Comparison of ENCODE assay signal across 33 mouse cellular contexts in genomic region chr11:30498738-30499355, GRCm38 (mm10). TPM values are rescaled to one million over a fixed set of nuclear protein-coding genes. Genes with fewer than 3 reads are reported as not detected.
DNase-seq lines count a peak whose midpoint lies in the region; ATAC-seq and TF ChIP-seq lines count a peak whose summit lies in the region.
"Had no signal": no experiment of that assay in that cellular context is flagged by ENCODE, and none has a peak within 500 bp of the region (broad histone marks: within the 10 kb centered on the region; RNA-seq: fewer than 3 reads in every experiment).

No protein-coding gene starts in this region.

- peak overlapping the region; percentile 48 for H3K27ac ChIP-seq in heart, embryonic 13.5 days (replicated peaks)
- H3K27ac ChIP-seq in limb, embryonic 13.5 days: no peak overlapping the region
- H3K27ac ChIP-seq in limb, embryonic 10.5 days: no peak overlapping the region
- no peak overlapping the region for H3K27ac ChIP-seq in limb, embryonic 14.5 days (replicated peaks; ENCODE audit: low read depth, low read length)
- H3K27ac ChIP-seq: forebrain, embryonic 13.5 days; hindbrain, embryonic 10.5 days; hindbrain, embryonic 15.5 days; kidney, embryonic 15.5 days; left cerebral cortex, adult 2 months; liver, embryonic 14.5 days; midbrain, embryonic 10.5 days; midbrain, embryonic 15.5 days had no signal

- H3K4me3 ChIP-seq in heart, embryonic 13.5 days: no peak overlapping the region
- H3K4me3 ChIP-seq in limb, embryonic 13.5 days: no peak overlapping the region
- H3K4me3 ChIP-seq in limb, embryonic 10.5 days: no peak overlapping the region
- H3K4me3 ChIP-seq in limb, embryonic 14.5 days (replicated peaks; ENCODE audit: low read length): no peak overlapping the region
- H3K4me3 ChIP-seq: forebrain, embryonic 13.5 days; hindbrain, embryonic 10.5 days; hindbrain, embryonic 15.5 days; kidney, embryonic 15.5 days; left cerebral cortex, adult 2 months; midbrain, embryonic 10.5 days; midbrain, embryonic 15.5 days had no signal

- no peak for DNase-seq in heart, adult 8-10 months (ENCODE audit: low spot score)
- DNase-seq in limb, embryonic 10.5 days (ENCODE audit: low spot score): no peak
- DNase-seq in NIH3T3 (ENCODE audit: low read depth): peak; percentile 64
- peak; percentile 18 for DNase-seq in limb, embryonic 14.5 days (ENCODE audit: low spot score)
- no peak for DNase-seq in retina, embryonic 14.5 days (ENCODE audit: low spot score)
- DNase-seq: adrenal gland, adult 8-10 months; B cell, adult 2 months; cerebellum, adult 2 months; cerebellum, postnatal 14 days; gastrocnemius, postnatal 10 days; kidney, adult 18-20 months; kidney, postnatal 25 days; liver; lung, adult 2 months; right cerebral cortex, adult 18-20 months; thymus, postnatal 4 days had no signal

- H3K27me3 ChIP-seq in heart, embryonic 13.5 days (replicated peaks): no peaks in the 10 kb centered on the region
- no peaks in the 10 kb centered on the region for H3K27me3 ChIP-seq in limb, embryonic 13.5 days
- no peaks in the 10 kb centered on the region for H3K27me3 ChIP-seq in limb, embryonic 10.5 days (ENCODE audit: low read depth, poor library complexity, severe bottlenecking)
- no peaks in the 10 kb centered on the region for H3K27me3 ChIP-seq in limb, embryonic 14.5 days (ENCODE audit: control insufficient read depth, insufficient read depth, low read length)
- H3K27me3 ChIP-seq: forebrain, embryonic 13.5 days; hindbrain, embryonic 15.5 days; kidney, embryonic 15.5 days; midbrain, embryonic 15.5 days had no signal

- TF ChIP-seq POLR2A in limb, embryonic 14.5 days (IDR thresholded peaks at IDR 0.05; ENCODE audit: borderline replicate concordance, extremely low read depth, insufficient read depth, insufficient read length): no peak

- 14% methylated on average over 3 of the region's 3 CpGs for WGBS in heart, embryonic 13.5 days
- 79% methylated on average over 3 of the region's 3 CpGs for WGBS in limb, embryonic 13.5 days
- WGBS in limb, embryonic 10.5 days: 83% methylated on average over 3 of the region's 3 CpGs
- 79% methylated on average over 3 of the region's 3 CpGs for WGBS in limb, embryonic 14.5 days

- no peak overlapping the region for H3K4me2 ChIP-seq in heart, embryonic 13.5 days
- H3K4me2 ChIP-seq in limb, embryonic 13.5 days (replicated peaks): no peak overlapping the region
- H3K4me2 ChIP-seq in limb, embryonic 14.5 days (replicated peaks; ENCODE audit: low read depth, low read length, severe bottlenecking): no peak overlapping the region
- H3K4me2 ChIP-seq: forebrain, embryonic 13.5 days; hindbrain, embryonic 15.5 days; kidney, embryonic 15.5 days; midbrain, embryonic 15.5 days had no signal

- peaks cover 34% of the 10 kb centered on the region for H3K9me3 ChIP-seq in heart, embryonic 13.5 days
- H3K9me3 ChIP-seq in limb, embryonic 13.5 days: peaks cover 4% of the 10 kb centered on the region; the same call in 1 of the 2 replicates
- H3K9me3 ChIP-seq in limb, embryonic 10.5 days (replicated peaks): no peaks in the 10 kb centered on the region
- no peaks in the 10 kb centered on the region for H3K9me3 ChIP-seq in limb, embryonic 14.5 days (ENCODE audit: control insufficient read depth, low read length)
- H3K9me3 ChIP-seq: forebrain, embryonic 13.5 days; G1E; hindbrain, embryonic 15.5 days; kidney, embryonic 15.5 days; midbrain, embryonic 15.5 days had no signal

- H3K4me1 ChIP-seq in heart, embryonic 13.5 days: peaks cover 10% of the 10 kb centered on the region; the same call in 1 of the 2 replicates
- H3K4me1 ChIP-seq in limb, embryonic 13.5 days: no peaks in the 10 kb centered on the region
- no peaks in the 10 kb centered on the region for H3K4me1 ChIP-seq in limb, embryonic 10.5 days
- no peaks in the 10 kb centered on the region for H3K4me1 ChIP-seq in limb, embryonic 14.5 days (ENCODE audit: control insufficient read depth, insufficient read depth, low read length)
- H3K4me1 ChIP-seq: forebrain, embryonic 13.5 days; hindbrain, embryonic 10.5 days; hindbrain, embryonic 15.5 days; kidney, embryonic 15.5 days; midbrain, embryonic 10.5 days; midbrain, embryonic 15.5 days had no signal

- peaks cover 6% of the 10 kb centered on the region; the same call in 1 of the 2 replicates for H3K36me3 ChIP-seq in heart, embryonic 13.5 days
- no peaks in the 10 kb centered on the region for H3K36me3 ChIP-seq in limb, embryonic 13.5 days
- no peaks in the 10 kb centered on the region for H3K36me3 ChIP-seq in limb, embryonic 10.5 days
- H3K36me3 ChIP-seq in limb, embryonic 14.5 days (ENCODE audit: control insufficient read depth, insufficient read depth, low read length): no peaks in the 10 kb centered on the region
- H3K36me3 ChIP-seq: G1E; hindbrain, embryonic 10.5 days; hindbrain, embryonic 15.5 days; kidney, embryonic 15.5 days; midbrain, embryonic 10.5 days; midbrain, embryonic 15.5 days had no signal

- no peak for ATAC-seq in heart, embryonic 13.5 days (ENCODE audit: extremely low read depth, insufficient number of reproducible peaks, low FRiP score, low TSS enrichment)
- 0 out of 2 replicates have a peak, but pooled peaks have one; percentile 51 for ATAC-seq in limb, embryonic 13.5 days (ENCODE audit: low FRiP score, low read depth)
- ATAC-seq in limb, embryonic 14.5 days (ENCODE audit: low FRiP score, low read depth): peak; percentile 62; the same call in 1 of the 2 replicates
- ATAC-seq: activated CD4-positive, CD25-positive, alpha-beta regulatory T cell, adult 4 months; forebrain, embryonic 13.5 days; midbrain, embryonic 15.5 days had no signal

- no peak overlapping the region for H3K9ac ChIP-seq in heart, embryonic 13.5 days
- no peak overlapping the region for H3K9ac ChIP-seq in limb, embryonic 13.5 days
- H3K9ac ChIP-seq in limb, embryonic 14.5 days (ENCODE audit: low read depth, low read length, severe bottlenecking): no peak overlapping the region
- H3K9ac ChIP-seq: forebrain, embryonic 13.5 days; hindbrain, embryonic 15.5 days; kidney, embryonic 15.5 days; liver, embryonic 14.5 days; midbrain, embryonic 15.5 days had no signal

RNA-seq across cellular contexts. Expression of gene 4930505A04Rik, which starts 27.2 kb away (rescaled TPM):
- polyA plus RNA-seq in heart, embryonic 13.5 days (2015; fragmentation: Nextera tagmentation; extraction: Ambion mirVana): 0.22 TPM in 1 of 2 replicates, not detected in the other
- not detected for total RNA-seq in heart, adult 8-10 months (2022)
- polyA plus RNA-seq in limb, embryonic 13.5 days (2015; fragmentation: Nextera tagmentation; extraction: Ambion mirVana): not detected in 2 replicates
- polyA plus RNA-seq in limb, embryonic 10.5 days (2016; fragmentation: Nextera tagmentation; extraction: Ambion mirVana): not detected in 2 replicates
- polyA plus RNA-seq in limb, embryonic 14.5 days (2012; rRNA removed): not detected in 2 replicates
- polyA plus RNA-seq in limb, embryonic 14.5 days (2014; fragmentation: Nextera tagmentation; extraction: Ambion mirVana): 0.30 TPM in 1 of 2 replicates, not detected in the other
- total RNA-seq: G1E; megakaryocyte progenitor cell, adult 5-6 weeks; neutrophil, adult 5-6 weeks had no signal
- polyA plus RNA-seq: activated CD4-positive, CD25-positive, alpha-beta regulatory T cell, adult 4 months; forebrain, embryonic 13.5 days; G1E; hindbrain, embryonic 10.5 days; hindbrain, embryonic 15.5 days; intestine, embryonic 14.5 days; kidney, embryonic 15.5 days; liver, embryonic 14.5 days; lung, adult 2 months; midbrain, embryonic 10.5 days; stomach, embryonic 14.5 days; thymus, postnatal 0 days had no signal

Comparison
In these comparisons a context has a peak if more than half of its experiments do, and no peak if none do; other contexts are left out.
1. DNase-seq: peak in NIH3T3 (single experiment) and limb, embryonic 14.5 days (single experiment); none in heart, adult 8-10 months (single experiment), limb, embryonic 10.5 days (single experiment) and retina, embryonic 14.5 days (single experiment).